Mouse (Mus musculus) heart, adult 2 months (tissue): ENCODE results near the gene Cr2.

Experiments
- CTCF ChIP-seq: fragments of 200-600 bp; IDR thresholded peaks from 2 replicates; pipeline ENCODE4 v1.8.1; 2022; ENCODE audit warnings: antibody characterized with exemption, mild to moderate bottlenecking, moderate library complexity
- EP300 ChIP-seq: fragments of 200-500 bp; IDR thresholded peaks from 2 replicates; pipeline ENCODE4 v1.6.1; 2011; ENCODE audit warnings: low read depth, low read length, control low read depth; ENCODE audit not compliant: insufficient read depth
- POLR2A ChIP-seq: fragments of 200-500 bp; IDR thresholded peaks from 2 replicates; pipeline ENCODE4 v1.6.1; 2011; ENCODE audit warnings: mild to moderate bottlenecking, low read depth, low read length, control low read depth; ENCODE audit not compliant: insufficient read depth

DNA sequence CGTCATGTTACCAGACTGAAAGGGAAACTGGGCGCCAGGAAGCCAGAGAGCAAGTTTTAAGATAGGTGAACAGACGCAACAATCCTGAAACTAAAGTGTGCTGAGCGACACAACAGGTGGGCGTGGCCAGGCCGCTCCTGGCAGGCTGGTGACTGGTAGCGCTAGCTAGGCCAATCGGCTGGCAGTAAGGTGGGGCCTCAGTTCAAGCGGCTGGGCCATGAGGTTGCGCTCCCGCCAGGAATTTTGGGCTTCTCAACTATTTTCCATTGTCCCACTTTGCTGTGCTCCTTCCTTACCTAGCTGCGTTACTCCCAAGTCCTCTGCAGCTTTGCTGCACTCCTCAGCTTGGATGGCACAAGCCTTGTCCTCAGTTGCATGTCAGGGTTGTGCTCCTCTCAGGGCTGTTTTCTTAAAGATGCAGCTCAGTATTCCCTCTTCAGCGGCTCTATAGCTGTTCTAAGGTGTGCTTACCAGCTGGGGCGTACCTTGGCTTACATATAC, 84.2 kb downstream of the Cr2 start, which contains the start of gene Cd46:
- peak; percentile 56 for TF ChIP-seq POLR2A
- no peak for TF ChIP-seq CTCF
- TF ChIP-seq EP300, result no peak
